Mouse (Mus musculus) heart, adult 2 months (tissue): ENCODE results near the gene Trim80.

ENCODE experiments used
- CTCF ChIP-seq: fragments of 200-600 bp; IDR thresholded peaks from 2 replicates; pipeline ENCODE4 v1.8.1; 2022; ENCODE audit warnings: antibody characterized with exemption, mild to moderate bottlenecking, moderate library complexity
- POLR2A ChIP-seq: fragments of 200-500 bp; IDR thresholded peaks from 2 replicates; pipeline ENCODE4 v1.6.1; 2011; ENCODE audit warnings: mild to moderate bottlenecking, low read depth, low read length, control low read depth; ENCODE audit not compliant: insufficient read depth

GRCm38 (mm10) chr11:115483278-115483677, 42.9 kb downstream of the Trim80 start:
- TF ChIP-seq POLR2A (no peak), CTCF (no peak)
